8 mouse cellular contexts compared by ENCODE assay signal in genomic region chr1:88699401-88699800, GRCm38 (mm10). TPM values are rescaled to one million over a fixed set of nuclear protein-coding genes. Genes with fewer than 3 reads are reported as not detected.
A peak's percentile ranks its signal among the peaks of the same experiment; 100 is the strongest.
DNase-seq lines count a peak whose midpoint lies in the region; ATAC-seq lines count a peak whose summit lies in the region.

No protein-coding gene starts in this region.

- no peaks in the 10 kb centered on the region for H3K36me3 ChIP-seq in liver, embryonic 12.5 days
- H3K36me3 ChIP-seq in heart, embryonic 13.5 days = peaks cover 10% of the 10 kb centered on the region
- no peaks in the 10 kb centered on the region; the same call in none of the 2 replicates for H3K36me3 ChIP-seq in midbrain, embryonic 11.5 days (ENCODE audit: control insufficient read depth, insufficient read depth, low read length)

- no peak overlapping the region for H3K4me3 ChIP-seq in liver, embryonic 12.5 days
- H3K4me3 ChIP-seq in brown adipose tissue, adult 24 weeks (ENCODE audit: insufficient read depth, low read depth, low read length) = peak overlapping the region; percentile 23
- peak overlapping the region; percentile 91 for H3K4me3 ChIP-seq in heart, embryonic 13.5 days
- peak overlapping the region; percentile 92 for H3K4me3 ChIP-seq in midbrain, embryonic 11.5 days (ENCODE audit: low read depth, low read length)

- peaks cover 15% of the 10 kb centered on the region for H3K4me1 ChIP-seq in liver, embryonic 12.5 days
- H3K4me1 ChIP-seq in brown adipose tissue, adult 24 weeks (ENCODE audit: control insufficient read depth, insufficient read depth, insufficient read length, low read length) = no peaks in the 10 kb centered on the region
- H3K4me1 ChIP-seq in heart, embryonic 13.5 days = peaks cover 25% of the 10 kb centered on the region
- H3K4me1 ChIP-seq in midbrain, embryonic 11.5 days (ENCODE audit: control insufficient read depth, insufficient read depth, low read length) = peaks cover 14% of the 10 kb centered on the region

- no peak for ATAC-seq in liver, embryonic 12.5 days
- no peak for ATAC-seq in heart, embryonic 13.5 days (ENCODE audit: extremely low read depth, insufficient number of reproducible peaks, low FRiP score, low TSS enrichment)
- ATAC-seq in midbrain, embryonic 11.5 days (ENCODE audit: low FRiP score) = no peak

- peaks cover 50% of the 10 kb centered on the region for H3K27me3 ChIP-seq in liver, embryonic 12.5 days (replicated peaks)
- no peaks in the 10 kb centered on the region for H3K27me3 ChIP-seq in heart, embryonic 13.5 days (replicated peaks)
- H3K27me3 ChIP-seq in midbrain, embryonic 11.5 days (ENCODE audit: control insufficient read depth, insufficient read depth, low read length) = peaks cover 2% of the 10 kb centered on the region; the same call in 1 of the 2 replicates

- H3K27ac ChIP-seq in liver, embryonic 12.5 days = no peak overlapping the region
- no peak overlapping the region for H3K27ac ChIP-seq in brown adipose tissue, adult 24 weeks (replicated peaks; ENCODE audit: low read depth, low read length)
- peak overlapping the region; percentile 42 for H3K27ac ChIP-seq in heart, embryonic 13.5 days (replicated peaks)
- H3K27ac ChIP-seq in midbrain, embryonic 11.5 days (ENCODE audit: low read depth, low read length) = peak overlapping the region; percentile 92; the same call in 1 of the 2 replicates

- H3K9ac ChIP-seq in liver, embryonic 12.5 days = no peak overlapping the region
- peak overlapping the region; percentile 92 for H3K9ac ChIP-seq in heart, embryonic 13.5 days
- peak overlapping the region; percentile 97 for H3K9ac ChIP-seq in midbrain, embryonic 11.5 days (ENCODE audit: low read length)

- H3K9me3 ChIP-seq in liver, embryonic 12.5 days (replicated peaks) = no peaks in the 10 kb centered on the region
- no peaks in the 10 kb centered on the region for H3K9me3 ChIP-seq in heart, embryonic 13.5 days
- no peaks in the 10 kb centered on the region for H3K9me3 ChIP-seq in midbrain, embryonic 11.5 days (ENCODE audit: control insufficient read depth, low read length)

- H3K4me2 ChIP-seq in liver, embryonic 12.5 days = no peak overlapping the region
- peak overlapping the region; percentile 86 for H3K4me2 ChIP-seq in heart, embryonic 13.5 days
- peak overlapping the region; percentile 71 for H3K4me2 ChIP-seq in midbrain, embryonic 11.5 days

- WGBS in liver, embryonic 12.5 days (ENCODE audit: insufficient replicate concordance) = 26% methylated on average over 5 of the region's 5 CpGs
- 21% methylated on average over 5 of the region's 5 CpGs for WGBS in heart, embryonic 13.5 days
- WGBS in midbrain, embryonic 11.5 days = 10% methylated on average over 5 of the region's 5 CpGs

- DNase-seq in liver = peak; percentile 11
- DNase-seq in kidney, postnatal 14 days = peak; percentile 58
- DNase-seq in midbrain, embryonic 11.5 days (ENCODE audit: low spot score, missing footprints) = peak; percentile 92
- DNase-seq in yolk sac, embryonic 10.5 days (ENCODE audit: low spot score) = peak; percentile 41
- no peak for DNase-seq in ovary, postnatal 10 days (ENCODE audit: low spot score)

RNA-seq across cellular contexts. Expression of gene Arl4c, which starts 2.6 kb away (rescaled TPM):
- polyA plus RNA-seq in liver, embryonic 12.5 days (2016; fragmentation: Nextera tagmentation; extraction: Ambion mirVana) = 1.8 and 2.3 TPM in 2 replicates
- polyA plus RNA-seq in brown adipose tissue, adult 24 weeks (2012; ENCODE audit: insufficient read depth, insufficient read length, missing spikeins) = 0.83 and 1.2 TPM in 2 replicates
- 6.6 and 7.6 TPM in 2 replicates for polyA plus RNA-seq in heart, embryonic 13.5 days (2015; fragmentation: Nextera tagmentation; extraction: Ambion mirVana)
- polyA plus RNA-seq in midbrain, embryonic 11.5 days (2014; fragmentation: Nextera tagmentation; extraction: Ambion mirVana) = 12.0 and 12.1 TPM in 2 replicates

Comparison
In these comparisons a context has a peak if more than half of its experiments do, and no peak if none do; other contexts are left out.
1. H3K27ac ChIP-seq: peak in heart, embryonic 13.5 days (single experiment) and midbrain, embryonic 11.5 days (single experiment); none in liver, embryonic 12.5 days (single experiment) and brown adipose tissue, adult 24 weeks (single experiment).